Mouse (Mus musculus): ENCODE results near the gene Zfp808. TPM values are rescaled to one million over a fixed set of nuclear protein-coding genes. Genes with fewer than 3 reads are reported as not detected.

Gene Zfp808
- total and polyA plus RNA-seq, 3 experiments = 0.28 to 14.1 (median 7.6) TPM

DNA sequence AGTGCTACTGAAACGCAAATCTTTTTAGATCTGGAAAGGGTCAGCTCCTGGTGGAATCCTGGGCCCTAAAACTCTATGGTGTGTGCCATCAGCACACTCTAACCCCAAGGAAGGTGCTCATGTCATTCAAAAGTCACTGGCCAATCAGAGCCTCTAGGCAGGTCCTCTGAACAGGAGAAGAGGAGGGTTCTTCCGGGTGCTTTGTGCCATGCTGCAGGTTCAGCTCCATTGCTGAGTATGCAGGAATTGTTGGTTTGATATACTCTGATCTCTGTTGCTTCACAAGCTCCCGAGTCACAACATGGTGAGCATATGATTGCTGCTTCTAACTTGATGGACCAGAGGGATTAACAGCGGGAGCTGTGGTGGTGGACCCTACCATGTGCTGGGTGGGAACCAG is 133.7 kb downstream of the Zfp808 start:
- ATAC-seq (ENCODE audit: extremely low read depth, insufficient number of reproducible peaks, low FRiP score, poor library complexity, severe bottlenecking) (no peak), DNase-seq (ENCODE audit: low spot score) (no peak)
- H3K36me3 ChIP-seq (replicated peaks) = no peaks in the 10 kb centered on the region
- H3K9me3 ChIP-seq (replicated peaks) = peaks cover 19% of the 10 kb centered on the region
- no peak for TF ChIP-seq GATA1 (IDR thresholded peaks at IDR 0.05; ENCODE audit: borderline replicate concordance, low read length)
- TF ChIP-seq GATA2 (IDR thresholded peaks at IDR 0.05; ENCODE audit: borderline replicate concordance, low read depth, low read length) = no peak
- TF ChIP-seq TAL1 (conservative IDR thresholded peaks at IDR 0.05; ENCODE audit: low read depth, low read length) = no peak
- no peak for TF ChIP-seq CTCF (IDR thresholded peaks at IDR 0.05; ENCODE audit: low read depth, low read length)
- no peak overlapping the region for H3K4me3 ChIP-seq (ENCODE audit: low read depth, low read length)
- H3K27me3 ChIP-seq (ENCODE audit: insufficient read depth, low read length) = no peaks in the 10 kb centered on the region
- no peaks in the 10 kb centered on the region for H3K4me1 ChIP-seq (ENCODE audit: insufficient read depth, low read depth, low read length)
